Mouse (Mus musculus): ENCODE data around the gene Prrxl1.

Gene Prrxl1

GRCm38 (mm10) chr14:32627271-32627670, 28.1 kb downstream of the Prrxl1 start:
- no peak for DNase-seq (ENCODE audit: low spot score in 2 of 2)

GRCm38 (mm10) chr14:32628584-32628983, 29.4 kb downstream of the Prrxl1 start:
- DNase-seq (ENCODE audit: low spot score in 2 of 2) = no peak

- no peak for DNase-seq (ENCODE audit: low spot score in 2 of 2)
These were observed 33.8 kb downstream of the Prrxl1 start for GRCm38 (mm10) chr14:32632908-32633600.

- no peak for DNase-seq (ENCODE audit: low spot score in 2 of 2)
These were observed 34.9 kb downstream of the Prrxl1 start for GRCm38 (mm10) chr14:32634015-32634682.

GRCm38 (mm10) chr14:32638485-32638884, 39.3 kb downstream of the Prrxl1 start:
- DNase-seq (ENCODE audit: low spot score in 2 of 2) = no peak

GRCm38 (mm10) chr14:32659781-32660180, 60.6 kb downstream of the Prrxl1 start:
- DNase-seq (ENCODE audit: low spot score in 2 of 2) = no peak

- no peak for DNase-seq (ENCODE audit: low spot score in 2 of 2)
These were observed 63.9 kb downstream of the Prrxl1 start for GRCm38 (mm10) chr14:32663099-32663498.

- DNase-seq (ENCODE audit: low spot score in 2 of 2) = no peak
These were observed 74.0 kb downstream of the Prrxl1 start for GRCm38 (mm10) chr14:32673178-32673577.

GRCm38 (mm10) chr14:32678565-32678964, 79.4 kb downstream of the Prrxl1 start:
- no peak for DNase-seq (ENCODE audit: low spot score in 2 of 2)

GRCm38 (mm10) chr14:32681603-32682002, 82.4 kb downstream of the Prrxl1 start:
- DNase-seq (ENCODE audit: low spot score in 2 of 2) = no peak

- DNase-seq (ENCODE audit: low spot score in 2 of 2) = no peak
These were observed 83.3 kb downstream of the Prrxl1 start for GRCm38 (mm10) chr14:32682536-32682935.

GRCm38 (mm10) chr14:32683251-32683838, 84.1 kb downstream of the Prrxl1 start:
- no peak for DNase-seq (ENCODE audit: low spot score in 2 of 2)

- no peak for DNase-seq (ENCODE audit: low spot score in 2 of 2)
These were observed 85.0 kb downstream of the Prrxl1 start for GRCm38 (mm10) chr14:32683982-32684734.

GRCm38 (mm10) chr14:32684735-32685105, 85.5 kb downstream of the Prrxl1 start:
- DNase-seq (ENCODE audit: low spot score in 2 of 2) = no peak

GRCm38 (mm10) chr14:32685124-32685826, 86.1 kb downstream of the Prrxl1 start, which contains the start of gene 3425401B19Rik:
Gene 3425401B19Rik, minus strand, starts transcription at chr14:32685293.
- no peak for DNase-seq (ENCODE audit: low spot score in 2 of 2)

GRCm38 (mm10) chr14:32695906-32696305, 96.7 kb downstream of the Prrxl1 start:
- DNase-seq (ENCODE audit: low spot score in 2 of 2) = no peak

- no peak for DNase-seq (ENCODE audit: low spot score in 2 of 2)
These were observed 97.1 kb downstream of the Prrxl1 start for GRCm38 (mm10) chr14:32696344-32696743.

GRCm38 (mm10) chr14:32697774-32698173, 98.6 kb downstream of the Prrxl1 start:
- DNase-seq (ENCODE audit: low spot score in 2 of 2) = no peak

GRCm38 (mm10) chr14:32698556-32698955, 99.3 kb downstream of the Prrxl1 start:
- no peak for DNase-seq (ENCODE audit: low spot score in 2 of 2)

Measured in spleen, postnatal 14 days (tissue).